Mouse (Mus musculus): Measurements from ENCODE around the gene Olfr1301. TPM values are rescaled to one million over a fixed set of nuclear protein-coding genes. Genes with fewer than 3 reads are reported as not detected.

Olfr1301 gene
- not detected in 2 replicates for polyA plus RNA-seq (2021; fragmentation: Nextera tagmentation)
- long read RNA-seq, experiment 1: 0 reads
- long read RNA-seq, experiment 2: 0 reads

GRCm38 (mm10) chr2:111750706-111751105 is at the start of gene Olfr1301:
Gene Olfr1301, plus strand, starts transcription at chr2:111751006.

DNA sequence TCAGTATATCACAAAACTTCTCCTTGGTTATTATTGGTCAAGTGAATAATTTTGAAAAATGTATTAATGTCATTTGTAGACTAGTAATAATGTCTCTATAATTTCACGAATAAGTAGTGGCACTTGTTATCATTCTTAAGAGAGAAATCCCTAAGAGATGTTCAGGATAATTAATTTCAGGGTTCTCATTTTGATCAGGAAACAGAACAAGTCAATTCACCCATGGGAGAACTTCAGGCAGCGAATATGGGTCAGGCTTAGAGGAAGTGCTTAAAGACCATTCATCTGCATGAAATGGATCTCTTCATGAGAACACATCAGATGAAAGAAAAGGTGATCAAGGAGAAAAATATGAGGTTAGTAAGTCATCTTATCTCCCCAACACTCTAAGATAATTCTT is 26.3 kb downstream of the Olfr1301 start, which contains the start of gene Olfr1302:
Gene Olfr1302, plus strand, starts transcription at position 301 of the 400 bp plus-strand sequence.

Other genes starting within 250 kb of the Olfr1301 start
- gene Olfr1293-ps, start 225.8 kb upstream of the Olfr1301 start, polyA plus RNA-seq (2021; fragmentation: Nextera tagmentation): not detected in 2 replicates
- gene Olfr1294, start 210.7 kb upstream of the Olfr1301 start, polyA plus RNA-seq (2021; fragmentation: Nextera tagmentation): not detected in 2 replicates
- gene Olfr1295, start 181.3 kb upstream of the Olfr1301 start, polyA plus RNA-seq (2021; fragmentation: Nextera tagmentation): not detected in 2 replicates
- 0.01 TPM in 1 of 2 replicates, not detected in the other for gene Olfr1297, start 124.5 kb upstream of the Olfr1301 start, polyA plus RNA-seq (2021; fragmentation: Nextera tagmentation)
- gene Olfr1298, start 101.8 kb upstream of the Olfr1301 start, polyA plus RNA-seq (2021; fragmentation: Nextera tagmentation): not detected in 2 replicates
- gene Olfr1299, start 89.6 kb upstream of the Olfr1301 start, polyA plus RNA-seq (2021; fragmentation: Nextera tagmentation): not detected in 2 replicates
- gene Olfr1302, start 26.4 kb downstream of the Olfr1301 start, polyA plus RNA-seq (2021; fragmentation: Nextera tagmentation): not detected in 2 replicates
- gene Olfr1303, start 69.3 kb downstream of the Olfr1301 start, polyA plus RNA-seq (2021; fragmentation: Nextera tagmentation): not detected in 2 replicates
- not detected in 2 replicates for gene Olfr1305, start 126.1 kb downstream of the Olfr1301 start, polyA plus RNA-seq (2021; fragmentation: Nextera tagmentation)
- not detected in 2 replicates for gene Olfr1306, start 165.3 kb downstream of the Olfr1301 start, polyA plus RNA-seq (2021; fragmentation: Nextera tagmentation)
- gene Olfr1307, start 198.4 kb downstream of the Olfr1301 start, polyA plus RNA-seq (2021; fragmentation: Nextera tagmentation): not detected in 2 replicates
- not detected in 2 replicates for gene Olfr1308, start 213.9 kb downstream of the Olfr1301 start, polyA plus RNA-seq (2021; fragmentation: Nextera tagmentation)
- gene Olfr1309, start 239.3 kb downstream of the Olfr1301 start, polyA plus RNA-seq (2021; fragmentation: Nextera tagmentation): not detected in 2 replicates